Mouse (Mus musculus) neutrophil, adult 65 days (primary cell): ENCODE measurements around the gene Ssbp2. TPM values are rescaled to one million over a fixed set of nuclear protein-coding genes. Genes with fewer than 3 reads are reported as not detected.

Experiments
- total RNA-seq: library from RNA; stranded (reverse); gene quantifications from 2 replicates; pipeline ENCODE4 v1.2.4, GENCODE M21; 2023

Ssbp2 gene
- total RNA-seq: 9.7 and 18.6 TPM in 2 replicates

GRCm38 (mm10) chr13:91459896-91460620 is at the start of gene Ssbp2:
Gene Ssbp2, plus strand, starts transcription at chr13:91460283.

GRCm38 (mm10) chr13:91741280-91742047 is 281.4 kb downstream of the Ssbp2 start, which contains the start of gene Acot12:
Gene Acot12, plus strand, starts transcription at chr13:91741512.

Other genes with a start within 250 kb of the Ssbp2 start
- 3.1 and 4.5 TPM in 2 replicates for gene Atg10, start 236.3 kb upstream of the Ssbp2 start, total RNA-seq